Mouse (Mus musculus) bone marrow macrophage, adult 2 months (primary cell): Measurements from ENCODE around the gene Tstd2.

Source experiments
- CTCF ChIP-seq: IDR thresholded peaks from 2 replicates; pipeline ENCODE4 v1.5.1; 2012; ENCODE audit warnings: low read depth, mild to moderate bottlenecking, low read length, moderate library complexity
- POLR2A ChIP-seq: IDR thresholded peaks from 2 replicates; pipeline ENCODE4 v1.6.1; 2012; ENCODE audit warnings: mild to moderate bottlenecking, low read depth, low read length, borderline replicate concordance

GRCm38 (mm10) chr4:46099132-46099531 is 39.4 kb downstream of the Tstd2 start:
- no peak for TF ChIP-seq CTCF
- TF ChIP-seq POLR2A: no peak
